Mouse (Mus musculus) megakaryocyte, embryonic 14.5 days (primary cell): ENCODE data around the gene 4930503E14Rik. TPM values are rescaled to one million over a fixed set of nuclear protein-coding genes. Genes with fewer than 3 reads are reported as not detected.
"Not testable (repeated sequence)": the region's sequence is repeated elsewhere in the genome, so short reads cannot be mapped to it uniquely, and the experiment has no call there.

Source experiments
- H3K27me3 ChIP-seq: replicated peaks from 2 replicates; pipeline ENCODE3; 2012; ENCODE audit warnings: inconsistent platforms
- H3K36me3 ChIP-seq: replicated peaks from 2 replicates; pipeline ENCODE3; 2012; ENCODE audit warnings: low read length, inconsistent platforms, mixed read lengths
- H3K4me1 ChIP-seq: 2 replicates; pipeline ENCODE4 v1.6.1; 2012; ENCODE audit warnings: inconsistent platforms
- H3K4me3 ChIP-seq: replicated peaks from 2 replicates; pipeline ENCODE3; 2012; ENCODE audit warnings: moderate library complexity, mild to moderate bottlenecking, inconsistent platforms
- H3K9me3 ChIP-seq: 2 replicates; pipeline ENCODE4 v1.6.1; 2012; ENCODE audit warnings: inconsistent platforms
- FLI1 ChIP-seq: IDR thresholded peaks from 2 replicates; pipeline ENCODE4 v1.6.1; 2012; ENCODE audit warnings: low read length, inconsistent platforms, mixed read lengths
- GATA1 ChIP-seq: IDR thresholded peaks from 3 replicates; pipeline ENCODE4 v1.6.1; 2012; ENCODE audit warnings: mixed read lengths, low read length, inconsistent platforms, borderline replicate concordance
- polyA plus RNA-seq: library from polyadenylated mRNA; stranded (reverse); fragments of >175 nt; gene quantifications from 2 replicates; pipeline ENCODE4 v1.2.3, GENCODE M21; 2012; ENCODE audit warnings: low replicate concordance; ENCODE audit not compliant: insufficient read depth

Gene 4930503E14Rik
- not detected in 2 replicates for polyA plus RNA-seq

- H3K4me3 ChIP-seq, H3K4me1 ChIP-seq, H3K27me3 ChIP-seq, H3K9me3 ChIP-seq, H3K36me3 ChIP-seq: not testable (repeated sequence)
Observed at GRCm38 (mm10) chr14:44213154-44213553, at the start of gene 4930503E14Rik. TSS of gene 4930503E14Rik (minus strand) at chr14:44213254.

GRCm38 (mm10) chr14:44248039-44248438 lies 35.0 kb upstream of the 4930503E14Rik start:
- TF ChIP-seq GATA1 = no peak
- TF ChIP-seq FLI1 = no peak
- H3K4me1 ChIP-seq = no peaks in the 10 kb centered on the region

GRCm38 (mm10) chr14:44197361-44197760 lies 15.7 kb downstream of the 4930503E14Rik start, which contains the start of gene Gm8212:
TSS of gene Gm8212 (plus strand) at chr14:44197661.
- H3K4me3 ChIP-seq, H3K36me3 ChIP-seq, H3K9me3 ChIP-seq, H3K4me1 ChIP-seq, H3K27me3 ChIP-seq: not testable (repeated sequence)

More at GRCm38 (mm10) chr14:44248039-44248438, 35.0 kb upstream of the 4930503E14Rik start:
- Histone ChIP-seq H3K4me3 (no peak overlapping the region), H3K36me3 (no peaks in the 10 kb centered on the region), H3K9me3 (no peaks in the 10 kb centered on the region), H3K27me3 (no peaks in the 10 kb centered on the region)

GRCm38 (mm10) chr14:44123551-44123950 lies 89.5 kb downstream of the 4930503E14Rik start, which contains the start of gene Gm3327:
TSS of gene Gm3327 (plus strand) at chr14:44123851.
- H3K4me3 ChIP-seq, H3K4me1 ChIP-seq, H3K9me3 ChIP-seq, H3K36me3 ChIP-seq, H3K27me3 ChIP-seq: not testable (repeated sequence)

Other genes starting within 250 kb of the 4930503E14Rik start
- gene Ang6, start 211.0 kb downstream of the 4930503E14Rik start, polyA plus RNA-seq = not detected in 2 replicates
- gene Ear2, start 110.6 kb downstream of the 4930503E14Rik start, polyA plus RNA-seq = not detected in 2 replicates
- not detected in 2 replicates for gene Gm3327, start 89.4 kb downstream of the 4930503E14Rik start, polyA plus RNA-seq
- not detected in 2 replicates for gene Gm8212, start 15.6 kb downstream of the 4930503E14Rik start, polyA plus RNA-seq
- not detected in 2 replicates for gene Gm8220, start 72.3 kb upstream of the 4930503E14Rik start, polyA plus RNA-seq
- not detected in 2 replicates for gene Gm5930, start 125.3 kb upstream of the 4930503E14Rik start, polyA plus RNA-seq
- gene Gm8229, start 152.1 kb upstream of the 4930503E14Rik start, polyA plus RNA-seq = not detected in 2 replicates
- not detected in 2 replicates for gene Gm3371, start 197.4 kb upstream of the 4930503E14Rik start, polyA plus RNA-seq
- gene Gm8232, start 220.4 kb upstream of the 4930503E14Rik start, polyA plus RNA-seq = not detected in 2 replicates